Mouse (Mus musculus) frontal cortex, postnatal 14 days (tissue): ENCODE results near the gene Krt35.

Experiments
- DNase-seq, 2 experiments: peaks; one replicate each; pipeline ENCODE4 v3.0.0; 2022; ENCODE audit warnings: low spot score in 2 of 2

Gene Krt35

DNA sequence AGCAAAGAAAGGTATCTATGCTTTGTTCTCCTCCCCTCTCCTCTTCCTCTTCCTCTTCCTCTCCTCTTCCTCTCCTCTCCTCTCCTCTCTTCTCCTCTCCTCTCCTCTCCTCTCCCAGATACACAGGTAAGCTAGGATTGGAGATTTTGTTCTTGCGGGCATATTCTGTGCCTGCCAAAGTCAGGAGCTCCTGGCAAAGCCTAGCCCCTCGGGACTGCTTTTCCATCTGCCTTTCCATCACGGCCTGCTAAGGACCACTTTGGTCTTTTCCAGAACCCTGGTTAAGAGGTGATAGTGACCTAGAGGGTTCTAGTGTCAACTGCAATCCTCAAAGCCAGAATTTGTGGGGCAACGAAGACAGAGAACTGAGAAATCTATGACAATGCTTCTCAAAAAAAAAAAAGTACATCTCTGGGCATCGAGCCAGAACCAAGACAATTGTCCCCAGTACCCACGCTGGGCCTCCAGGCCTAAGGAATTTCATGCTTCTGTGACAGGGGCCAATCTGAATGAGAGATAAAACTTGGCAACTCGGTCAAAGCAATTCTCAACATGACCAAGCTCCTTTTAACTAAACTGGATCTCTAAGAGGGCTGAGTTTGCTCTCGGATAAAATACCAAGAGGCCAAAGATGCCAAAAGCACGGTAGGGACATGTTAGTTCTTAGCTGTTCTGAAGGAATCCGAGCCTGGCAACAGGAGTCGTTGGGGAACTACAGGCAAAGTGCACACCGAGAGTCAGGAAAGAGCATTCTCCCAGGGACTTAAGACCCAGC, 29.6 kb downstream of the Krt35 start:
- no peak for DNase-seq

DNA sequence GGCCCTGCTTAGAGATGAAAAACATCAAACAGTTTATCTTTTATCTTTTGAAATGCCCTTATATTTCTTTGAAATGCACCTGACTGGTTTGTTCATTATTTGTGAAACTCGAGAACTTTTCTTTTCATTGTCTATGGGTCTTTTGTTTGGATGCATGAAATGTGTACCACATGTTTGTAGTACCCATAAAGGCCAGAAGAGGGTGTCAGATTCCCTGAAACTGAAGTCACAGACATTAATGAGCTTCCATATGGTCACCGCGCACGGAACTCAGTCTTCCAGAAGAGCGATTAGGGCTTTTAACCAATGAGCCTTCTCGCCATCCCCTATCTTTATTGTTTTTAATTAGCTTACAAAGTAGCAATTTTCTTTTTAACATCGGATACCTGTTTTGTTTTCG, 37.2 kb downstream of the Krt35 start:
- no peak for DNase-seq

- no peak for DNase-seq
These were observed 40.1 kb downstream of the Krt35 start for GRCm38 (mm10) chr11:100055686-100056655.

DNA sequence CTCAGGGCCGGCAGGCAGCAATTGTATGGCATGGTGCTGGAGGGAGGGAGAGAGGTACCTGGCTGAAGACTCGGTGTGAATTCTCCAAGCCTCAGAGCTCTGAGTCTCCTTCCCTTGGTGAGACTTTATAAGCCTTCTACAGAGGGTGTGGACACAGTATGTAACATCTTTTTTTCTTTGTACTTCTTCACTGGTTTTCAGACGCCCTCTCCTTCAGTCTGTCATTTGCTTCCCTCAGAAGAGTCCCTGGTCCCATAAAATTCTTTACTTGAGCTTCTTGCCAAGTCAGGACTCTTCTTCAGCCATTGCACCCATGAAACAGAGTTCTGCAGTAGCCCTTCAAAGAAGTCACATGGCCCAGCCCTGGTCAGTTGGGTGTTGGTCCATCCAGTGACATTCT, 45.6 kb downstream of the Krt35 start, which contains the start of gene Krt31:
Krt31 (minus strand) TSS at position 101 of the 400 bp plus-strand sequence.
- no peak for DNase-seq

GRCm38 (mm10) chr11:100047193-100047592, 48.8 kb downstream of the Krt35 start:
- DNase-seq, result no peak

DNA sequence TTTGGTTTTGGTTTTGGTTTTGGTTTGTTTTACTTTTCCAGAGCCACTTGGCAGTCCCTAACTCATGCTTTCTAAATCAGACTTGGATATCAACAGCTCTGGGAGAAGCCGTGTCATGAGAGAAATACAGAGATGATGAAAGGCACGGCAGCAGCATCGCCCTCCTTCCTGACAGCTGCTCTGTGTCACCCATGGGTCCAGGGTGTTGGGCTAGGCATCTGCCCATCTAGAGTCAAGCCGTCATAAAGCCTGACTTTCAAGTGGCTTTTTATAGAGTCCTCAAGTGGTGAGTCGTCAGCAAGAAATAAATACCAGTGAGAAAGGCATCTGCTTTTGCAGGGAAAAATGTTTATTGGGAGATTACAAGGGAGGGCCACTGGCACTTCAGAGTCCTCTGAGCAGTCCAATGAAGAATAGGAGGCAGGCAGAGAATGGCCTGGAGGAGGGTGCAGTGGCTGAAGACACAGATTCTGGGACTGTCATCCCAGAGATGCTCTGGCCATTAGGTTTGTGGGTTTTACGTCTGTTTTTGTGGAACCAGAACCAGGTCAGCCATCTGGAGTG, 49.7 kb downstream of the Krt35 start:
- DNase-seq, result no peak
